Mouse (Mus musculus): ENCODE data around the gene Disp3. TPM values are rescaled to one million over a fixed set of nuclear protein-coding genes. Genes with fewer than 3 reads are reported as not detected.

Gene Disp3
- polyA plus RNA-seq, 1 experiment from 2014 or later, result 0.01 TPM

- DNase-seq (ENCODE audit: low read depth, low spot score) (no peak), ATAC-seq (no peak)
- ChIA-PET CTCF (no interaction called here), POLR2A (no interaction called here)
- no peak for TF ChIP-seq CTCF (IDR thresholded peaks at IDR 0.05)
- H3K27me3 ChIP-seq, result peaks cover 7% of the 10 kb centered on the region
- in situ Hi-C loops (cut with MboI; ENCODE audit: low pct_unique_long_range_greater_than_20kb), result no loop called here
Measured at GRCm38 (mm10) chr4:148215264-148215900, 72.4 kb downstream of the Disp3 start.

GRCm38 (mm10) chr4:148214460-148215136 lies 73.2 kb downstream of the Disp3 start:
- ATAC-seq, result no peak
- POLR2A ChIA-PET, result no interaction called here

GRCm38 (mm10) chr4:148204873-148205232 lies 82.9 kb downstream of the Disp3 start:
- ATAC-seq, result no peak
- in situ Hi-C loops (cut with MboI; ENCODE audit: low pct_unique_long_range_greater_than_20kb), result no loop called here
- TF ChIP-seq CTCF (IDR thresholded peaks at IDR 0.05), result no peak
- no peaks in the 10 kb centered on the region for H3K27me3 ChIP-seq
- CTCF ChIA-PET, result no interaction called here
- no peak for DNase-seq (ENCODE audit: low read depth, low spot score)
- POLR2A ChIA-PET, result no interaction called here

More at GRCm38 (mm10) chr4:148214460-148215136, 73.2 kb downstream of the Disp3 start:
- DNase-seq (ENCODE audit: low read depth, low spot score), result no peak
- no peak for TF ChIP-seq CTCF (IDR thresholded peaks at IDR 0.05)
- in situ Hi-C loops (cut with MboI; ENCODE audit: low pct_unique_long_range_greater_than_20kb), result no loop called here
- CTCF ChIA-PET, result no interaction called here
- peaks cover 3% of the 10 kb centered on the region for H3K27me3 ChIP-seq

GRCm38 (mm10) chr4:148204061-148204872 lies 83.5 kb downstream of the Disp3 start:
- in situ Hi-C loops (cut with MboI; ENCODE audit: low pct_unique_long_range_greater_than_20kb), result no loop called here
- DNase-seq (ENCODE audit: low read depth, low spot score), result no peak
- no peak for TF ChIP-seq CTCF (IDR thresholded peaks at IDR 0.05)
- CTCF ChIA-PET, result no interaction called here
- no peak for ATAC-seq
- H3K27me3 ChIP-seq, result no peaks in the 10 kb centered on the region
- POLR2A ChIA-PET, result no interaction called here

GRCm38 (mm10) chr4:148203557-148203956 lies 84.2 kb downstream of the Disp3 start:
- POLR2A ChIA-PET, result no interaction called here
- H3K27me3 ChIP-seq, result no peaks in the 10 kb centered on the region
- ATAC-seq (no peak), DNase-seq (ENCODE audit: low read depth, low spot score) (no peak)
- CTCF ChIA-PET, result no interaction called here
- no peak for TF ChIP-seq CTCF (IDR thresholded peaks at IDR 0.05)
- in situ Hi-C loops (cut with MboI; ENCODE audit: low pct_unique_long_range_greater_than_20kb), result no loop called here

- CTCF ChIA-PET, result no interaction called here
- ATAC-seq, result no peak
- no peak for DNase-seq (ENCODE audit: low read depth, low spot score)
- peaks cover 3% of the 10 kb centered on the region for H3K27me3 ChIP-seq
- TF ChIP-seq CTCF (IDR thresholded peaks at IDR 0.05), result no peak
- in situ Hi-C loops (cut with MboI; ENCODE audit: low pct_unique_long_range_greater_than_20kb), result no loop called here
- POLR2A ChIA-PET, result no interaction called here
Measured at GRCm38 (mm10) chr4:148198721-148199120, 89.0 kb downstream of the Disp3 start.

- peaks cover 3% of the 10 kb centered on the region for H3K27me3 ChIP-seq
- in situ Hi-C loops (cut with MboI; ENCODE audit: low pct_unique_long_range_greater_than_20kb), result no loop called here
- CTCF ChIA-PET, result no interaction called here
- no peak for TF ChIP-seq CTCF (IDR thresholded peaks at IDR 0.05)
- ATAC-seq (no peak), DNase-seq (ENCODE audit: low read depth, low spot score) (no peak)
- POLR2A ChIA-PET, result no interaction called here
Measured at GRCm38 (mm10) chr4:148194400-148194799, 93.4 kb downstream of the Disp3 start.

GRCm38 (mm10) chr4:148192707-148193245 lies 95.0 kb downstream of the Disp3 start:
- H3K27me3 ChIP-seq, result peaks cover 3% of the 10 kb centered on the region
- CTCF ChIA-PET, result no interaction called here
- ATAC-seq, result no peak
- no peak for DNase-seq (ENCODE audit: low read depth, low spot score)
- in situ Hi-C loops (cut with MboI; ENCODE audit: low pct_unique_long_range_greater_than_20kb), result no loop called here
- no peak for TF ChIP-seq CTCF (IDR thresholded peaks at IDR 0.05)
- POLR2A ChIA-PET, result no interaction called here

Other genes with a start within 250 kb of the Disp3 start
- gene Clcn6, start 249.1 kb downstream of the Disp3 start, polyA plus RNA-seq (2021), result 9.2 TPM
- 20.0 TPM for gene Mthfr, start 248.9 kb downstream of the Disp3 start, polyA plus RNA-seq (2021)
- gene Agtrap, start 199.9 kb downstream of the Disp3 start, polyA plus RNA-seq (2021), result 23.8 TPM
- 46.0 TPM for gene Mad2l2, start 157.6 kb downstream of the Disp3 start, polyA plus RNA-seq (2021)
- 0.30 TPM for gene Draxin, start 157.3 kb downstream of the Disp3 start, polyA plus RNA-seq (2021)
- 68.4 TPM for gene Fbxo6, start 135.8 kb downstream of the Disp3 start, polyA plus RNA-seq (2021)
- gene Fbxo44, start 127.5 kb downstream of the Disp3 start, polyA plus RNA-seq (2021), result 29.7 TPM
- gene Fbxo2, start 127.3 kb downstream of the Disp3 start, polyA plus RNA-seq (2021), result 20.9 TPM
- gene Ubiad1, start 156.8 kb upstream of the Disp3 start, polyA plus RNA-seq (2021), result 18.0 TPM
- 33.7 TPM for gene Mtor, start 160.6 kb upstream of the Disp3 start, polyA plus RNA-seq (2021)
- 0.13 TPM for gene Angptl7, start 212.5 kb upstream of the Disp3 start, polyA plus RNA-seq (2021)

Measured in Patski (cell line).